In the genomic region with DNA sequence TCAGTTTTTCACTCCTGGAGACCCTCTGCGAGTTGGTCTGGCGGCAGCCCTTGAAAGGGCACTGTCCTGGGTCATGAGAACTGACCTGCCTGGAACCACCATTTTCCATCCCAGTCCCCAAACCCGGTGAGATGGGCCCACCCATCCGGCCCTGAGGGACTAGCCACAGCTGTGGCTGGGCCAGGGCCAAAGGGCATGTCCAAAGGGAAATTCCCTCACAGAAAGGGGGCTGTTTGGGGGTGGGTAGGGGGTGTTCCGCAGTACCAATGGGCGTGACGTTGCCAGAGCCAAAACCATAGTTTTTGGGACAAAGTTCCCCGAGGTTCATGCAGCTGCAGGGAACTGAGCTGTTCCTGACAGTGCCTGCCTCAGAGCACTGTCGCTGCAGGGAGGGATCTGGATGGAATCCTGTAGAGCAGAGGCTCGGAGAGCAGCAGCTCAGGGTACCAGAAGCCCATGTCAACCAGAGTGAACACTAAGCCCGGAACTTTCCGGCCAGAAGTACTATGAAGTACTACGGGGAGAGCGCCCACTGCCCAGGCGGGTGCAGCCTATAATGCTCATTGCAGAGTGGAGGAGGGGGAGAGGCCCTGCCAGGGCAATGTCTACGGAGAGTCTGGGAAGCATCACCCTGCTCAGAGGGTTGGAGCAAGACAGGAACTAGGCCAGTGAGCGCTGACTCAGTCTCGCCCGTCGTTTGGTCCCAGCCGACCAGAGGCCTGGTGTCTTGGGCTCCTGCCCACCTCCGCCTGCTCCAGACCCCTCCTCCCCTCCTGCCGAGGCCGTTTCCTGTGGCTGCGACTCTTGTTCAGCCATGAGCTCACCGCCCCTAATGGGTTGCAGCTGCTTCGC, we compare ENCODE assay signal across 8 mouse cellular contexts. TPM values are rescaled to one million over a fixed set of nuclear protein-coding genes. Genes with fewer than 3 reads are reported as not detected.
DNase-seq lines count a peak whose midpoint lies in the region; ATAC-seq and TF ChIP-seq lines count a peak whose summit lies in the region.

No protein-coding gene starts in this region.

- DNase-seq in right cerebral cortex, adult 2 months (ENCODE audit: low spot score in 2 of 2): peak; percentile 55 to 67
- DNase-seq in right cerebral cortex, adult 18-20 months: no peak
- DNase-seq in gastrocnemius, adult 8-10 months (ENCODE audit: low spot score in 2 of 2): peak; percentile 67 to 85
- DNase-seq in thymus, adult 2 months: no peak

- peaks cover 22% of the 10 kb centered on the region for H3K4me1 ChIP-seq in hindbrain, embryonic 16.5 days (ENCODE audit: control insufficient read depth, insufficient read depth, low read depth, low read length)
- peaks cover 45% of the 10 kb centered on the region for H3K4me1 ChIP-seq in limb, embryonic 15.5 days
- peaks cover 43% of the 10 kb centered on the region for H3K4me1 ChIP-seq in midbrain, embryonic 15.5 days
- peaks cover 33% of the 10 kb centered on the region for H3K4me1 ChIP-seq in thymus, adult 2 months (replicated peaks; ENCODE audit: control insufficient read depth, insufficient read depth, low read length)

- peak overlapping the region; percentile 76 for H3K4me3 ChIP-seq in hindbrain, embryonic 16.5 days (ENCODE audit: low read length)
- peak overlapping the region; percentile 77 for H3K4me3 ChIP-seq in limb, embryonic 15.5 days
- peak overlapping the region; percentile 77 for H3K4me3 ChIP-seq in midbrain, embryonic 15.5 days
- H3K4me3 ChIP-seq in thymus, adult 2 months (ENCODE audit: control insufficient read depth, insufficient read depth, low read length): peak overlapping the region; percentile 44

- H3K27ac ChIP-seq in hindbrain, embryonic 16.5 days (ENCODE audit: low read depth, low read length): peak overlapping the region; percentile 93
- peak overlapping the region; percentile 97 for H3K27ac ChIP-seq in limb, embryonic 15.5 days
- peak overlapping the region; percentile 92 for H3K27ac ChIP-seq in midbrain, embryonic 15.5 days
- no peak overlapping the region for H3K27ac ChIP-seq in thymus, adult 2 months (ENCODE audit: control insufficient read depth, insufficient read depth, low read length)

- peak overlapping the region; percentile 93 for H3K9ac ChIP-seq in hindbrain, embryonic 16.5 days (ENCODE audit: low read depth, low read length)
- peak overlapping the region; percentile 86 for H3K9ac ChIP-seq in limb, embryonic 15.5 days
- H3K9ac ChIP-seq in midbrain, embryonic 15.5 days: peak overlapping the region; percentile 95

- no peak for TF ChIP-seq CTCF in thymus, adult 2 months (IDR thresholded peaks at IDR 0.05; ENCODE audit: borderline replicate concordance, control insufficient read depth, extremely low read depth, insufficient read depth, low read length, poor library complexity)

- no peaks in the 10 kb centered on the region for H3K9me3 ChIP-seq in hindbrain, embryonic 16.5 days (ENCODE audit: control insufficient read depth, low read length)
- no peaks in the 10 kb centered on the region for H3K9me3 ChIP-seq in limb, embryonic 15.5 days
- no peaks in the 10 kb centered on the region for H3K9me3 ChIP-seq in midbrain, embryonic 15.5 days

- no peaks in the 10 kb centered on the region for H3K27me3 ChIP-seq in hindbrain, embryonic 16.5 days (replicated peaks; ENCODE audit: control insufficient read depth, insufficient read depth, low read length)
- H3K27me3 ChIP-seq in limb, embryonic 15.5 days: no peaks in the 10 kb centered on the region
- no peaks in the 10 kb centered on the region for H3K27me3 ChIP-seq in midbrain, embryonic 15.5 days (replicated peaks)
- H3K27me3 ChIP-seq in thymus, adult 2 months (ENCODE audit: control insufficient read depth, insufficient read depth, low read length): no peaks in the 10 kb centered on the region

- no peak for TF ChIP-seq POLR2A in thymus, adult 2 months (IDR thresholded peaks at IDR 0.05; ENCODE audit: control insufficient read depth, extremely low read depth, insufficient read depth, low read length, poor library complexity)

- peak overlapping the region; percentile 89 for H3K4me2 ChIP-seq in hindbrain, embryonic 16.5 days (ENCODE audit: low read length)
- H3K4me2 ChIP-seq in limb, embryonic 15.5 days: peak overlapping the region; percentile 65
- H3K4me2 ChIP-seq in midbrain, embryonic 15.5 days: peak overlapping the region; percentile 83

- under 1% methylated on average over 26 of the region's 27 CpGs for WGBS in hindbrain, embryonic 16.5 days
- under 1% methylated on average over 27 of the region's 27 CpGs for whole genome bisulfite sequencing in limb, embryonic 15.5 days
- WGBS in midbrain, embryonic 15.5 days: under 1% methylated on average over 27 of the region's 27 CpGs
- 9% methylated on average over 27 of the region's 27 CpGs for WGBS in thymus, adult 2 months

- peaks cover 15% of the 10 kb centered on the region for H3K36me3 ChIP-seq in hindbrain, embryonic 16.5 days (ENCODE audit: control insufficient read depth, insufficient read depth, low read length)
- H3K36me3 ChIP-seq in limb, embryonic 15.5 days: peaks cover 37% of the 10 kb centered on the region
- peaks cover 21% of the 10 kb centered on the region for H3K36me3 ChIP-seq in midbrain, embryonic 15.5 days (replicated peaks)
- no peaks in the 10 kb centered on the region for H3K36me3 ChIP-seq in thymus, adult 2 months (ENCODE audit: control insufficient read depth, insufficient read depth, low read length)

- ATAC-seq in common myeloid progenitor, adult 5-6 weeks (replicated peaks; ENCODE audit: low read depth, poor library complexity, severe bottlenecking): peak; percentile 34
- ATAC-seq in hindbrain, embryonic 16.5 days: peak; percentile 64
- peak; percentile 81 for ATAC-seq in limb, embryonic 15.5 days (ENCODE audit: insufficient number of reproducible peaks, low FRiP score, low TSS enrichment, low read depth)
- peak; percentile 60 for ATAC-seq in midbrain, embryonic 15.5 days (replicated peaks)

RNA-seq across cellular contexts. Expression of a gene that starts 1.0 kb away (rescaled TPM):
- 27.5 and 32.4 TPM in 2 replicates for total RNA-seq in common myeloid progenitor, adult 5-6 weeks (2017)
- 1 to 10 TPM; 5.7 to 9.4 (median 6.2) TPM for total RNA-seq in gastrocnemius, adult 8-10 months (2022)
- 63.4 and 74.4 TPM in 2 replicates for polyA plus RNA-seq in hindbrain, embryonic 16.5 days (2015; fragmentation: Nextera tagmentation; extraction: Ambion mirVana)
- polyA plus RNA-seq in limb, embryonic 15.5 days (2015; fragmentation: Nextera tagmentation; extraction: Ambion mirVana): 126 and 149 TPM in 2 replicates
- polyA plus RNA-seq in midbrain, embryonic 15.5 days (2015; fragmentation: Nextera tagmentation; extraction: Ambion mirVana): 89.2 and 90.9 TPM in 2 replicates
- polyA plus RNA-seq in thymus, adult 2 months (2012; rRNA removed): 55.2 and 62.3 TPM in 2 replicates

RNA-seq across cellular contexts. Expression of a gene that starts 29.9 kb away (rescaled TPM):
- not detected in 2 replicates for total RNA-seq in common myeloid progenitor, adult 5-6 weeks (2017)
- 1 to 10 TPM in 3 of 4 experiments, under 1 TPM in 1; 0.60 to 1.4 (median 1.2) TPM for total RNA-seq in gastrocnemius, adult 8-10 months (2022)
- polyA plus RNA-seq in hindbrain, embryonic 16.5 days (2015; fragmentation: Nextera tagmentation; extraction: Ambion mirVana): 0.39 and 0.51 TPM in 2 replicates
- polyA plus RNA-seq in limb, embryonic 15.5 days (2015; fragmentation: Nextera tagmentation; extraction: Ambion mirVana): 0.29 and 0.37 TPM in 2 replicates
- polyA plus RNA-seq in midbrain, embryonic 15.5 days (2015; fragmentation: Nextera tagmentation; extraction: Ambion mirVana): 0.50 and 0.78 TPM in 2 replicates
- polyA plus RNA-seq in thymus, adult 2 months (2012; rRNA removed): 2.9 TPM in 2 replicates

RNA-seq across cellular contexts. Expression of a gene that starts 35.0 kb away (rescaled TPM):
- 9.8 and 14.0 TPM in 2 replicates for total RNA-seq in common myeloid progenitor, adult 5-6 weeks (2017)
- 10 to 100 TPM in 3 of 4 experiments, 1 to 10 TPM in 1; 9.9 to 14.0 (median 13.0) TPM for total RNA-seq in gastrocnemius, adult 8-10 months (2022)
- 23.7 and 28.0 TPM in 2 replicates for polyA plus RNA-seq in hindbrain, embryonic 16.5 days (2015; fragmentation: Nextera tagmentation; extraction: Ambion mirVana)
- 26.7 and 27.5 TPM in 2 replicates for polyA plus RNA-seq in limb, embryonic 15.5 days (2015; fragmentation: Nextera tagmentation; extraction: Ambion mirVana)
- polyA plus RNA-seq in midbrain, embryonic 15.5 days (2015; fragmentation: Nextera tagmentation; extraction: Ambion mirVana): 45.9 and 54.5 TPM in 2 replicates
- 253 and 269 TPM in 2 replicates for polyA plus RNA-seq in thymus, adult 2 months (2012; rRNA removed)

RNA-seq across cellular contexts. Expression of a gene that starts 56.7 kb away (rescaled TPM):
- not detected in 2 replicates for total RNA-seq in common myeloid progenitor, adult 5-6 weeks (2017)
- not detected for total RNA-seq in gastrocnemius, adult 8-10 months (2022)
- not detected in 2 replicates for polyA plus RNA-seq in hindbrain, embryonic 16.5 days (2015; fragmentation: Nextera tagmentation; extraction: Ambion mirVana)
- polyA plus RNA-seq in limb, embryonic 15.5 days (2015; fragmentation: Nextera tagmentation; extraction: Ambion mirVana): not detected in 2 replicates
- polyA plus RNA-seq in midbrain, embryonic 15.5 days (2015; fragmentation: Nextera tagmentation; extraction: Ambion mirVana): not detected in 2 replicates
- polyA plus RNA-seq in thymus, adult 2 months (2012; rRNA removed): not detected in 2 replicates

Comparison
In these comparisons a context has a peak if more than half of its experiments do, and no peak if none do; other contexts are left out.
1. DNase-seq: peak in right cerebral cortex, adult 2 months (2 of 2) and gastrocnemius, adult 8-10 months (2 of 2); none in right cerebral cortex, adult 18-20 months (single experiment) and thymus, adult 2 months (single experiment).
2. Peak in every context shown above with its lines, with median percentiles within 50 percentile points of each other: ATAC-seq, H3K4me2 ChIP-seq, H3K4me3 ChIP-seq and H3K9ac ChIP-seq.